Mouse (Mus musculus) forelimb bud, embryonic 11.5 days (tissue): ENCODE measurements around the gene Cflar.
A peak's percentile ranks its signal among the peaks of the same experiment; 100 is the strongest.
"Not testable (repeated sequence)": the region's sequence is repeated elsewhere in the genome, so short reads cannot be mapped to it uniquely, and the experiment has no call there.

Experiments used
- DNase-seq: peaks from one replicate; pipeline ENCODE4 v3.0.0-alpha.2; 2012; ENCODE audit warnings: low read depth, low spot score

Cflar gene

DNA sequence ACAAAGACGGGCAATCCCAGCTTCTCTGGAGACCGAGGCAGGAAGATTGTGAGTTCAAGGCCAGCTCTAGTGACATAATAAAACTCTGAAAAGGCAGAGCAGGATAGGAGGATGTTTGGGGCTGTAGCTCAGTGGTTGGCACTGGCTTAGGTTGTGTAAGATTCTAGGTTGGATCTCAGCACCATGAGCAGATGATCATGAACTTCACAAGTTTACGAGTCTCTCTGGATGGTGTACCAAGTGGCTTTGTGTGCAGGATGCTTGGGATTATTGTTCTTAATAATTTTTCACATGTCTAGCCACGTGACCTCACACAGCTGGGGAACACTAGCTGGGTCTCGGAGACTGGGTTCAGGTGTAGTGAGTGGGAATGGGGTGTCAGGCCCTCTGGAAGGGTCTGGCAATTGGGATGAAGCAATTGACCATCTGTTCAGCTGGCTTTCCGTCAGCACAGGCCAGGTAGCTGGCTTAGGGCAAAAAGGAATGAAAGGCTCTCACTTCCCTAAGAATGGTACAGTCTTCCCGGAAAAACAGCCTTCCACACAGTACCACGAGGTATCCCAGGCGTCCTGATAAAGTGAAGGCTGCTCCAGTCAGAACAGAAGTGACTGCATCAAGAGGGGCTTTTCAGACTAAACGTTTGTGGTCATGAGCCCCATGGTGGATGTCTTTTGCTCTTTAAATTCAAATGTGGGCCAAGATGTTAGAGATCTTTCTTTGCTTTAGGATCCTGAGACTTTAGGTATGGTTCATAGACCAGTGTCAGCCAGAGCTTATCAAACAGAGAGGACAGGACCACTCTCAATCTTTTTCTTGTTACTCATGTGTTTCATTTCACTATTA, 16.7 kb downstream of the Cflar start:
- DNase-seq, result no peak

DNA sequence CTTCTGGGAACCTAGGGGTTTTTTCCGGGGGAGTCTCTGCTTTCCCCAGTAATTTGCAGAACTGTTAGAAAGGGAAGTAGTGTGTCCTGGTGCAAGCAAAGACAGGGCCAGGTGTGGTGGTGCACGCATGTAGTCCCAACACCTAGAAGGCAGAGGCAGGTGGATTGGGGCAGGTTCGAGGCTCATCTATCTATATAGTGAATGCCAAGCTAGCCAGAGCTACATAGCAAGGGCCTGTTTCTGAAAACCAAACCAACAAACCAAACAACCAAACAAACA, 17.2 kb downstream of the Cflar start:
- no peak for DNase-seq

DNA sequence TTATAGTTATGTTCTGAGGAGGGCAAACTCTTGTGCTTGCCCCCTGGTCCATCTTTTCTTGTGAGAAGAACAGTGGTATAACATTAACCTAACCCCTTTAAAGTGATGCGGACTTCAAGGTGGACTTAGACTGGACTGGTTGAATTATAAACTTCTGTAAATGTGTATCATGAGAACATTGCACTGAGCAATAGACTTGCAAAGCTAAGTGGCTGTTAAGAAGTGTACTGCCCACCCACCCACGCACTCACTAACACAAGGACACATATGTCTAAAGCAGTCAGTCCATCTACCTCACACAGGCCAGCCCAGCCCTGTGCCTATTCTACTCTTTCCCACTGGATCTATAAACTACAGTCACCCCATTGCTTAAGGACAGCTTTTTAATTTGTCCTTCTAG, 22.3 kb downstream of the Cflar start:
- no peak for DNase-seq

DNA sequence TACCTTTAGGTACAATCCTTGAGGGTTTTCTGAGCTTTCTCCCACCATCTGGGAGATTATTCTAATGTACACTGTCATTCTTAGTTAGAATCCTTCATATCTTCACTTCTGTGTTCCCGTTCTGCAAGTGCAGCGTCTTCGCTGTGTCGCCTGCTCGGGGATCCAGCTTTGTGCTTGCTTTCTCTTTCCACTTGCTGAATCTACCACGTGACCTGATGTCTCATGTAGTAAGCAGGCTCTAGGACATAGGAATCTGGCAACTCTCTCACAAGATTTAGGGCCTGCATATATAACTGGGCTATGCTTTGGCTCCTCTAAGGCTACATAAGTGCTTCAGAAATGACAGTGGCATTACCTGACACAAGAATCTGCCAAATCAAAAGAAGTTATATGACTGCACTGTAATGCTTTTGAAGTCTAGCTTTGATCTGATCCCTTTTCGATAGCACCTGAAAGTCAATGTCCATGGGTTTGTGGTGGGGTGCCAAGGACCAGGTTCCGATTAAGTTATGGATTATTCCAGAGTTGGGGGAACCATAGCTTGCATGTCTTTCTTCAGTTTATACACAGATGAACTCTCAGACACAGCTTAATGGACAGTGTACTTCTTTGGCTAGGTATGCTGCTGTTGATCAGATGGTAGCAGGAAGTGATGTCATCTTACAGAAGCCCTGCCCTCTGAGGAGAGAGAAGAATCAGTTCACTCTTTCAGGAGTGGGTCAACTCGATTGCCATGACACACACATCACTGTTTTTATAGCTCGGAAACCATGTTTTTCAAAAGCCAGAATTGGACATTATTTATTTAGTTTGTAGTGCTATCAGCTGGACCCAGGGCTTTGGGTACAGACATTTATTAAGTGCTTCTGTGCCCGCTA, 23.0 kb downstream of the Cflar start:
- no peak for DNase-seq

DNA sequence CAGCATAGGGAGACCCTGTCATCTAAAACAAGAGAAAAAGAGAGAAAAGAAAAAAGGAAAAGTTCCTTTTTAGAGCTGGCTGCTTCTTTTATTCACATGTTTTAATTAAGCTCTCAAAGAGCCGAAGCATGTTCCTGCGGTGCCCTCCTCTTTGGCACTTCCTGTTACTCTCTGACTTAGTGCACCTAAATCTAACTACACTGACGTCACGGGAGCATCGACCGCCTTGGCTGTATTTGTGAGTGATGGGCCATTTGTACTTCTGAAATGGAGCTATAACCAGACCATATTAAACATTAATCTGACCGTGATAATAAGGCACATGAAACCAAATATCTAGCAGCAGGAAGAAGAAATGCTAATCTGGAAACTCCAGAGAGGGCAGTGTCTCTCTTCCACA, 24.7 kb downstream of the Cflar start:
- DNase-seq, result no peak

DNA sequence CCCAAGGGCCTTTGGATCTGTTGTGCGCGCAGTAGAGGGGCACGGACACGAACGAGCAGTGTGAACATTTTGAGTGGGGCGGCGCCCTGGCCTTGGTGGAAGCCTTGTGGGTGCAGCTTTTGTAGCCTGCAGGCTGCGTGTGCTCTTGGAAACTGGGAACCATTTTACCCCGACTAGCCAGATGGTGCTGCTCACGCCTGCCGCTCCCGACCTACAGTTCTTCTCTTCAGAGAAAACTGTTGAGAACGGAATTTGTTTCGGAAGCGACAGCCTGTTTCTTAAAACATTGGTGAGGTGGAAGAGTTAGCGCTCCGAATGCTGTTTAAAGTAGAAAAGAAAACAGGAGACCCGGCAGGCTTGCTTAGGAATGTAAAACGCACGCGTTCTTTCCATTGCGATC, 25.7 kb downstream of the Cflar start:
- DNase-seq, result no peak

DNA sequence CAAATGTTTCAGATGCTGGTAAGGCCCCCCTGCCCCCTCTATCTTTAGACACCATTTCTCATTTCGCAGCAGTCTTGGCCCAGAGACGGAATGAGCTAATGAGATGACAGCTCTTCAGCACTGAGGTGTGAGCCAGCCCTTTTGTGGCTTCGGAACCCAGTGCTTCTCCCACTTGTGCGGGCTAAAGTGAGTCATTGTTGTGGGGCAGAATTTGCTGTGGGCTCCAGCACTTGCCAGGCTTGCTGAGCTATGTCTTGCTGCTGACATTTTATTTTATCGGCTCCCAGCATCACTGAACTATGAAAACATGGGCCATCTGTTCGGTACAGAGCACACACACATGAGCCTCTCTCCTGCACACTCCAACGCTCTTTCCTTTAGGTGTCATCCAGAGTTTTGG, 28.2 kb downstream of the Cflar start:
- DNase-seq, result no peak

DNA sequence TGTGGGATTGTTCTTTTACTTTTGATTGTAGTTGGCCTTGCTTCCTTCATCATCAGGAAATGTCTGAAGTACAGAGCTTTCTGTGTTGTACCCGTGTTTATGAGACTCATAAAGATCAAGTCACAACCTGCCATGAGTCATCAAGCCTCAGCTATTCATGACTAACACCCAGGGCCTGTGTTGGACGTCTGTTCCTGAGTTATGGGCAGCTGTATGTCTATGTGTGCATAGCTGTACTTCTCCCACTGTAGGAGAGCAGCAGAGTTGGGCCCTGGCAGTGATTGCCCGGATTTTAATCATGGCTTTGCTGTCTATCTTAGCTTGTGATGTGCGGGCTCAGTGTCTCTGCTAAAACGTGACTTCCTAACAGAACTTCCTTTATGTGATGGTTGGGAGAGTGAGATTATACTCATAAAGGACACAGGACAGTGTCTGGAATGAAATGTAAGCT, 31.3 kb downstream of the Cflar start:
- no peak for DNase-seq

DNA sequence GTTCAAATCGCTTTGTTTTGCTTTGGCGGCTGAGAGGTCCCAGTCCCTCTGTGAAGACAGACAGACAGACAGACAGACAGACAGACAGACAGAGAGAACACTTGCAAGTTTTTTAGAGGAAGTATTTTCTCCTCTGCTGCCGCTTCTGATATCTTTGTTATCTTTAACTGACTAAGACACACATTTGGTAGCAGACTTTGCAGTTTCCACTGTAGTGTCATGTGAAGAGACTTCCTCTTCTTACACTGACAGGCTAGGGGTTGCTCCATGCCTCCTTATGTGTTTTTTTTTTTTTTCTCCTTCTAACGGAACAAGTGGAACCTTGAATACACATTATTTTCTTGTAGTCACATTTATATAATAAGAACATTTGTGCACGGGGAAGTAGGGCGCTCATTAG, 31.9 kb downstream of the Cflar start:
- no peak for DNase-seq

DNA sequence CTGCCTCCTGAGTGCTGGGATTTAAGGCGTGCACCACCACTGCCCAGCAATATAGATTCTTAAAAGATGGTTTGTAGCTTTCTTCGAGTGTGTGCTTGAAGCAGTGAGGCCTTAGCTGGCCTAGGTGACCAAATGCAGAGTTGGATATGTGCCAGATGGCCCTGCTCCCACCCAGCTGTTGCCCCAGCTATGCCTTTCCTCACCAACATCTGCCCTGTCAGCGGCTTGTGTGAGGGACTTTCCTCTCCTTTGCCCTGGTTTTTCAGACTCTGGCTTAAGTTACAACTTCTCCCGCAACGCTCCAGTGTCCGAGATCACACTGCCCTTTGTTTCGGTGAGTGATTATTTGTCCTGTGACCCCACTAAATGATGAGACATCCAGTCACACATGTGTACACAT, 33.3 kb downstream of the Cflar start:
- DNase-seq, result no peak

DNA sequence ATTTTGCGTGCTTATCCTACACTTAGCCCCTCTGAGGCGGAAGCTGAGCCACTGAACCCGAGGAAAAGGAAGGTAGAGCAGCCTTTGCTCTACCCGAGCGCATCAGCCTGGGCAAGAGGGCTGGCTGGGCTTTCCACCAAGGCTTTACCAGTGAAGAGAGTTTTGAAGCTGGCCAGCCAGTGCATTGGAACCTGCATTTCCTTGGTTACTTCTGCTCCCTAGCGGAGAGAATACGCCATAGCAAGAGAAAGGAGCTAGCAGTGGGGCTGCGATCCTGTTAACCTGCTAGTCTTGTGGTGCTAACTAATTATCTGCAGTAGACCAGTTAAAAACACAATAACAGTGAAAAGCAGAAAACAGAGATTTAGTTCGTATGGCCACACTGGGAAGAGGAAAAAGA, 35.6 kb downstream of the Cflar start:
- peak; percentile 31 for DNase-seq

DNA sequence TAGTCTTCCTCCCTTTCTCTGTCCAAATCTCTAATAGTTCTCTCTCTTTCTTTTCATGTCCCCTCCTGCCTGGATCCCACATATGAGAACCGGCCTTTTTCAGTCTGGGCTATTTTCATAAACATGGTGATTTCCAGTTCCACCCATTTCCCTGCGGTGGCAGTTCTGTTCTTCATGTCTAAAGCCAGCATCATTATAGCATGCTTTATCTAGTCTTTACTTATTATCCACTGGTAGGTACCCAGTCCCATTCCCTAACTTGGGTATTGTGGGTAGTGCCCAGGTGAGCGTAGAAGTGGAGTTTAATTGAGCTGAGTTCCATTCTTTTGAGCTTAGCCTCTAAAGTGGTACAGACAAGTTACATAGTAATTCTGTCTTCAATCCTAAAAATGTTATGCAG, 48.1 kb downstream of the Cflar start:
- no peak for DNase-seq

DNA sequence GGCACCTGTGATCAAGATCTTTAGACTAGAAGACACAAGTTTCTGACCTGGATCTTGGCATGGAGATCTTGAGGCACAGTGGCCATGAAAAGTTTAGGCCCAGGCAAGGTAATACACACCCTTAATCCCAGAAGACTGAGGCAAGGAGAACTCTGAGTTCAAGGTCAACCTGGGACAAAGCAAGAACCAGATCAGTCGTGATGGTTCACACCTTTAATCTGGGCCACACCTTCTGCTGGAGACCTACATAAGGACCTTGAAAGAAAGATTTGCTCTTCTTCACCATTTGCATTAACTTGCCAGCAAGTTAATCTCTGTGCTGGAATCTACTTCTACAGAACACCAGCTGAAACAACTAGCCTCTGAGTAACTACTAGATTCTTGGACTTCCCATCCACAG, 49.3 kb downstream of the Cflar start:
- DNase-seq, result no peak

DNA sequence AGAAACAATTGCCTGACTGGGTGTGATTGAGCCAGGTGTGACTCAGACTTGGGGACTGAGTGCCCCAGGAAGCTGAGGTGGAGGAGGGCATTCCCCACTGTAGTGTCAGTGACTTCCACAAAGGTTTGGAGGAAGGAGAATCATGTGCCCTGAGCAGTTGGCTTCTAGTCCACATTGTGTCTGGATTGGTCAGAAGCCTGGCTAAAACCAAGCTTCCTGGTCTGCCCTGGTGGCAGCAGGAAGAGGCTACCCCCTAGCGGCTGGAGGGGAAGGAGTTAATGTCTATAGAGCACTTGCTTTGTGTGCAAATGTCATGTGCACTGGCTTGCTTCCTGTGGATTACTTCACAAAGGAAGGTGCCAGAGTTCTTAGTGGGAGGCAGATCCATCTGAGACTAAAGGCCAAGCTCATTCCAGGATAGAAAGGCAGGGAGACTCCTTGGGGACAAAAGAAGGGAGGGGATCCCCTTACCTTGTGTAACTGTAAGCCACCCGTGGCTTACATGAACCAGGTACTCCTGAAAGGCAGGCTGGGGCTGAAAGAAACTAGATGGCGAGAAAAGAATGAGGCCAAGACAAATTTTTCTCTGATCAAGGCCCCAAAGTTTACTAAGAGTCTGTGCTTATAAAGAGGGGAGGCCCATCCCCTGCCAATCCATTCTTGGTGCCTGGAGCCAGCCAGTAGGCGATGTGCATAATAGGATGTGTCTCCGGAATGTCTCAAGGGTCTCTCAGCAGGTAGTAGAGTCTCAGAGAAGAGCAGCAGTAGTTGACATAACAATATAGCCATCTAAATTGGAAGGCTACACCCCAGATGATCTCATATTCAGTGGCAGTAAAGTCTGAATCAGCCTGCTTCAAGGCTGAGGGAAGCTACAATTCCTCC, 50.3 kb downstream of the Cflar start:
- not testable (repeated sequence) for DNase-seq

DNA sequence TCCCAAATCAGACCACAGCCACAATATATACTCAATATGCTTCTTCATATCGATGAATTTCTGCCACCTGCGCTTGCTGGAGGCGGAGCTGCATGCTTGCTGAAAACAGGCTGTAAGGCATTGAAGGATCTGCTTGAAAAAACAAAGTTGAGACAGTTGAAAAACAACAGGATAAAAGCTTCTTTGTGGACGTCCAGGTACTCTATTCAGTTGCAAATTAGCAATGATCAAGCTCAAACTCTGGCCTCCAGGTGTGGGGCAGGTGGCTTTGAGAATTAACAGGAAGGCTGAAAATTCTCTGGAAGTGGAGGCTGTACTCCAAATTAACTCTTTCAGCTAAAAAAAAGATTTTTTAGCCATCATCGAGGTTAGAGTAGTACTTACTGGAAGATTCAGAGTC, 51.3 kb downstream of the Cflar start:
- no peak for DNase-seq

DNA sequence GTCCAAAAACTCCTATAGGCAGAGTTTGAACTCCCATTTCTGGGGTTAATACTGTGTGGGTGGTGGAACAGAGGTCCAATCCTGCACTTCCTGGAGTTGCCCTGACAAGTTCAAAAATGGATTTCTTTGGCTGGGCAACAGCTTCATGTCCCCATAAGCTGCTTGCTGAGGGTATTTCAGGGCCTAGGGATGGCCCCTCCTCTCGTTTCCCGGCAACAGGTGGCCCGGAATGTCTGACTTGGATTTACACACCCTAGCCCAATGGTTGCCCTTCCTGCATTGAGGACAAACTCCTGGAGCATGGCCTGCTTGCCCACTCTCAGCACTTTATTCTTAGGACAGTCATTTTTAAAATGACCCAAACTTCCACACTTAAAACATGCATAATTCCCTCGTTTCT, 55.1 kb downstream of the Cflar start:
- DNase-seq, result not testable (repeated sequence)

DNA sequence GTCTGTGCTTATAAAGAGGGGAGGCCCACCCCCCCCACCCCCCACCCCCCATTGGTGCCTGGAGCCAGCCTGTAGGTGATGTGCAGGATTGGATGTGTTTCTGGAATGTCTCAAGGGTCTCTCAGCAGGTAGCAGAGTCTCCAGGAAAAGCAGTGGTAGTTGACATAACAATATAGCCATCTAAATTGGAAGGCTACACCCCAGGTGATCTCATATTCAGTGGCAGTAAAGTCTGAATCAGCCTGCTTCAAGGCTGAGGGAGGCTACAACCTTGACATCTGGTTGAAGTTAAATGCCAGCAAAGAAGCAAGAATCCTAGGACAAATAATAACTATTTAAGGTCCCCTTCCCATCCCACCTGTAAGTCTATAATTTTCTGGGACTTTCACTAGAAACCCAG, 57.8 kb downstream of the Cflar start:
- no peak for DNase-seq

DNA sequence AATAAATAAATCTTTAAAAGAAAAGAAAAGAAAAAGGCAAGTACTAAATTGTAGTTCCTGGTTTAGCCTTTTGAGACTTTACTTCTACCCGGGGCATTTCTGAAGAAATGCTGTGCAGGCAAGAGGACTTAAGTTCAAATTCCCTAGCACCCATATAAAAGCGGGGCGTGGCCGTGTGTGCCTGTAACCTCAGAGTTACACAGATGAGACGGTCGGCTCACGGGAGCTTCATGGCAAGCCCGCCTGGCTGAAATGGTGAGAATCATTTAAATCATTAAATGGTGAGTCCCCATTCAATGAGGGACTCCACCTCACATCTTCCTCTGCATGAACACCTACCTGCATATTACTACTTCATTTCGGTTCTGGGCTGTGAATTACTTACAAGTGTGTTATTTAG, 58.4 kb downstream of the Cflar start:
- no peak for DNase-seq

DNA sequence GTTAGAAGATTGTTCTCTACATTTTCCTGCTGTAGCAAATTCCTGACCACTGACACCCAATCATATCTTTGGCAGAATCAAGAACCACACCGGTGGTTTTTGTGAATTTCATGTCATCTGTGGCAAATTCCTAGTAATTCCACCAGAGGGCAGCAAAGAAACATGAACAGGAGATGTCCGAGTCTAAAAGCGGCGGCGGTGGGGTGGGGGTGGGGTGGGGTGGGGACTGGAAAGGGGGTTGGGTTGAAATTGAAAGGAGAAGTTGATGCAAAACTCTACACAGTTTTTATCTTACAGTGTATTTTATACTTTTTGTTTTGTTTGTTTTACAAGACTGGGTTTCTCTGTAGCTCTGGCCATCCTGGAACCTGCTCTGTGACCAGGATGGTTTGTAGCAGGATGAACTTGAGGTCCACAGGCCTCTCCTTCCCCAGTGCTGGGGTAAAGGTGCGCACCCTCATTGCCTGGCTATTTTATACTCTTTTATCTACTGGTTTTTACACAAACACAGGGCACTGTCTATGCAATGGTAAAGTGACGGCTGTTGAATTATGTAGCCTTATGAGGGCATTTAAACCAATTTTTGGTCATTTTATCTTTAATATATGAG, 58.9 kb downstream of the Cflar start:
- peak; percentile 63 for DNase-seq

DNA sequence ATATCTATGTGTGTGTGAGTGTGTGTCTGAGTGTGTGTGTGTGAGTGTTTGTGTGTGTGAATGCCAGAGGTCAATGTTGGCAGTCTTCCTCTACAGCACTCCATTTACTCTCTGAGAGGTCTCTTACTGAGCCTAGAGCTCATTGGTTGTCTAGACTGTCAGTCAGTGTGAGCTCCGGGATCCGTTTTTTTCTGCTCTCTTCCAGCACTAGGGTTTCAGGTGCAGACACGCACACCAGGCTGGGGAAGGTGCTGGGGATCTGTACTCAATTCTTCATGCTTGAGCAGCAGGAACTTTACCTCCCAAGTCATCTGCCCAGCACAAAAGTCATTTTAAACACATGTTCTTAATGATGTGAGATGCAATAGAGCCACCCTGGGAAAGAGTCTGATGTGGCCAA, 60.8 kb downstream of the Cflar start:
- DNase-seq, result no peak

DNA sequence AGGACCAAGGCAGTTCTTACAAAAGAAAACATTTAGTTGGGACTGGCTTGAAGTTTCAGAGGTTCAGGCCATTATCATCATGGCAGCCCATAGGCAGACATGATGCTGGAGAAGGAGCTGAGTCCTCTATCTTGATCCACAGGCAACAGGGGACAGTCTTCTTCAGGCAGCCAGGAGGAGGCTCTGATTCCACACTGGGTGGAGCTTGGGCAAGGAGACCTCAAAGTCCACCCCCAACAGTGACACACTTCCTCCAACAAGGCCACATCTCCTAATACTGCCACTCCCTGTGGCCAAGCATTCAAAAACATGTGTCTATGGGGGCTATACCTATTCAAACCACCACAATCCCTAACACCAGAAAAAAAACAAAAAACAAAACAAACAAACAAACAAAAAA, 62.0 kb downstream of the Cflar start:
- no peak for DNase-seq

DNA sequence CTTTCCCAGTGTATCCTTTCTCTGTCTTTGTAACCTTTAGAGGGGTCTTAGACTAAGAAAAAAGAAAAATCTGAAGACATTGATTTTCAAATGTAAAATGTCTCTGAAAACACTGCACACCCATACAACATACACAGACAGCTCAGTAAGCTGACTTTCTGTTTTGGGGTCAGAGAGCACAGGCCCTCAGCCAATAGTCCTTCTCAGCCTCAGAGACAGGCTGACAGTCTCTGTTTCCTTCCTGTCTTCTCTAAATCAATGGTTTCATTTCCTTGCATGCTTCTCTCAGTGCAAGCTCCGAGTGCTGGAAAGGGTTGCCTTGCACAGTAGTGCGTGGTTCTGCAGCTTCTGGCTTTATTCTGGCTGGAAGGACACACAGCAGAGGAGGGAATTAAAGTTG, 62.6 kb downstream of the Cflar start:
- no peak for DNase-seq
